Mouse (Mus musculus) liver, embryonic 15.5 days (tissue): ENCODE results near the gene Pgp. TPM values are rescaled to one million over a fixed set of nuclear protein-coding genes. Genes with fewer than 3 reads are reported as not detected.

Source experiments
- ATAC-seq: fragments of 200-750 bp; cut with Nextera tagmentation; 2 replicates; pipeline ENCODE4 v1.8.0; 2017; ENCODE audit warnings: moderate number of reproducible peaks, mild to moderate bottlenecking, moderate library complexity; ENCODE audit not compliant: insufficient read depth
- H3K27ac ChIP-seq: fragments of 300-500 bp; sonication (generic); replicated peaks from 2 replicates; pipeline ENCODE4 v1.5.1; 2015; ENCODE audit warnings: mild to moderate bottlenecking, inconsistent platforms
- H3K27me3 ChIP-seq: fragments of 300-500 bp; sonication (generic); 2 replicates; pipeline ENCODE4 v1.6.1; 2015; ENCODE audit warnings: mild to moderate bottlenecking, inconsistent platforms
- H3K36me3 ChIP-seq: fragments of 300-500 bp; sonication (generic); replicated peaks from 2 replicates; pipeline ENCODE4 v1.6.1; 2015; ENCODE audit warnings: moderate library complexity, mild to moderate bottlenecking, inconsistent platforms
- H3K4me1 ChIP-seq: fragments of 300-500 bp; sonication (generic); replicated peaks from 2 replicates; pipeline ENCODE4 v1.6.1; 2015; ENCODE audit warnings: inconsistent platforms
- H3K4me2 ChIP-seq: fragments of 300-500 bp; sonication (generic); 2 replicates; pipeline ENCODE4 v1.6.1; 2015; ENCODE audit warnings: moderate library complexity, mild to moderate bottlenecking, inconsistent platforms
- H3K4me3 ChIP-seq: fragments of 300-500 bp; sonication (generic); replicated peaks from 2 replicates; pipeline ENCODE4 v1.5.1; 2015; ENCODE audit warnings: mild to moderate bottlenecking, inconsistent platforms
- H3K9ac ChIP-seq: fragments of 300-500 bp; sonication (generic); 2 replicates; pipeline ENCODE4 v1.6.1; 2015; ENCODE audit warnings: moderate library complexity, mild to moderate bottlenecking, inconsistent platforms
- H3K9me3 ChIP-seq: fragments of 300-500 bp; sonication (generic); replicated peaks from 2 replicates; pipeline ENCODE4 v1.6.1; 2016; ENCODE audit warnings: inconsistent platforms
- WGBS: fragments of 180-500 bp; shearing (Covaris S2); methylation state at CpG from one replicate; pipeline ENCODE4 v1.1.7; 2015; ENCODE audit warnings: mixed read lengths; ENCODE audit not compliant: insufficient replicate concordance; 5-methylcytosine and 5-hydroxymethylcytosine counted together
- polyA plus RNA-seq: library from polyadenylated mRNA; unstranded; fragments of >200 nt; fragmentation: Nextera tagmentation; extraction: Ambion mirVana; gene quantifications from 2 replicates; pipeline ENCODE4 v1.2.1, GENCODE M21; 2015

The Pgp gene
- polyA plus RNA-seq, 1 experiment from 2014 or later = 61.2 TPM

DNA sequence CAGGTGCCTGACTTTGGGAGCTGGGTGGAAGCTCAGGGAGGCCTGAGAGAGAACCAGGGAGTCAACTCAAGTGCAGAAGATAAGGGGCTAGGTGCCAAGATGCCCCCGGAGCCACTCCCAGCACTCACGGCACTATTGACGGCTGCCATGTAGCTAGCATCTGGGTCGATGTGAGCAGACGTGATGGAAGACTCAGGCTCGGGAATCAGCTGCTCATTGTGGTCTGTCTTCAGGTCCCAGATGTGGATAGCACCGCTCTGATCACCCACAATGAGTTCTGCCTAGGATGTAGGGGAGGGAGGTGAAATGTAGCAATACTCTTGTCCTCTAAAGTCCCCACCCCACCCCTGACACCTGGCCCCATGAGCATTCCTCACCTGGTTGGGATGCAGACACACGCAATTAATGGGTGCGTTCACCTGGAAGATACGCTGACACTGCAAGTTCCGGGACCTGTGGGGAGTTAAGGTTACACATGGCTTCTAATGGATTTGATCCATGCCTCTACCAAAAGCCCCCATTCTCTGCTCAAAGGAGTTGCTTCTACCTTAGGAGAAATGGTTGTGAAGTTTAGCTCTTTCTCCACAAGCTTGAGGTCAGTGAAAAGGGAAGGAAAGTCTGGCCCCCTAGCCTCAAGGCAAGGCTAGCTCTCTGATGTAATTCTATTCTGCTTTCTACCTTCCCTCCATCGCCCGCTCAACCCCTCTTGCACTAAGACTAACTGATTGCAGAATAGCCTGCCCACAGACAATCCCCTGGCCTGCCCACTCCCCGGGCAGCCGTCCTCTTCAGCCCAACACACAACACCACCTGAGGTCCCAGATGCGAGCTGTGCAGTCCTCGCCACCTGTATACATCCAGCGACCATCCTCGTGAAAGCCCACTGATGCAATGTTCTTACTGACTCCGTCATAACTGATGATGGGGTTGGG is 7.1 kb downstream of the Pgp start:
- no peaks in the 10 kb centered on the region for H3K9me3 ChIP-seq
- peak overlapping the region; percentile 80 for H3K4me2 ChIP-seq
- WGBS = 79% methylated on average over 20 of the region's 20 CpGs
- peak overlapping the region; percentile 95 for H3K27ac ChIP-seq
- H3K4me1 ChIP-seq = peaks cover 49% of the 10 kb centered on the region
- peak overlapping the region; percentile 93 for H3K4me3 ChIP-seq
- no peaks in the 10 kb centered on the region for H3K27me3 ChIP-seq
- H3K9ac ChIP-seq = peak overlapping the region; percentile 84; the same call in 1 of the 2 replicates
- peaks cover 59% of the 10 kb centered on the region for H3K36me3 ChIP-seq
- ATAC-seq = no peak

GRCm38 (mm10) chr17:24477985-24478600 is 7.9 kb downstream of the Pgp start:
- peaks cover 51% of the 10 kb centered on the region for H3K36me3 ChIP-seq
- H3K27me3 ChIP-seq = no peaks in the 10 kb centered on the region
- H3K9me3 ChIP-seq = no peaks in the 10 kb centered on the region
- H3K9ac ChIP-seq = peak overlapping the region; percentile 84
- peak overlapping the region; percentile 93 for H3K4me3 ChIP-seq
- peak overlapping the region; percentile 80 for H3K4me2 ChIP-seq
- H3K4me1 ChIP-seq = peaks cover 41% of the 10 kb centered on the region
- no peak for ATAC-seq
- 45% methylated on average over 11 of the region's 11 CpGs for WGBS
- H3K27ac ChIP-seq = peak overlapping the region; percentile 95

DNA sequence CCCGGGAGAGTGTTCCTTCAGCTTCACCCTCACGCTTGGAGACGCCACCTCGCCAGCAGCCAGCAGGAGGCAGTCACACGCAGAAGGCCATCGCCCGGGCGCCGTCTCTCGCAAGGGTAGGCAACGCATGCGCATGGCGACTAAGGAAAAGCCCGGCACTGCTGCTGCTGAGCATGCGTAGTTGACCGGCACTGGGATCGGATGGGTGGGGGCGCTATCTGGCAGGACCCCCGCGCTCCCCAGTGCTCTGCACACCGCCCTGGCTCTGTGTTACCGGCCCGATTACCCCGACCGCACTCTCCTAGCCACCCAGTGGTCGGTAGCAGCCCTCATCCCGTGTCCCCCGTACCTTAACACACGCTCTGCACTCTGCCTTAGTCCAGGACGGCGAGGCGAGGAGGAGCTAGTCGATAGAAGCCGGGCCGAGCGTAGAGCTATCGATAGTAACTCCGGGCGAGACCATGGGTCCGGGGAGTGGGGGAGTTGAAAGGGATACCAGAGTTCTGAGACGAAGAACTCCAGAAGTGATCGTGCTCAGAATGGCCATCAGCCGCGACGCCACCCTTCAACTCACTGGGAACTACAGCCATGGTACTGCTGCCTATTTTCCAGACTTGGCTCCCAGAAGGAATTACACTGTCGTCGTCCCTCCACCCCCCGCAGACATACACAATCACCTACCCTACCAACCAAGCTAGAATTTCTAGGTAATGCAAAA is 8.6 kb downstream of the Pgp start, which contains the start of gene Mlst8:
Mlst8 (minus strand) TSS at position 416 of the 718 bp plus-strand sequence.
- peak within 1 kb of the TSS; percentile 93 for H3K4me3 ChIP-seq
- peak; percentile 94 for ATAC-seq
- H3K27ac ChIP-seq = peak within 1 kb of the TSS; percentile 95
- under 1% methylated on average over 48 of the region's 48 CpGs for WGBS
- peak within 1 kb of the TSS; percentile 84 for H3K9ac ChIP-seq
- peaks cover 44% of the 10 kb centered on the region for H3K36me3 ChIP-seq
- 0 out of 2 replicates have a peak, but pooled peaks cover 3% of the 10 kb centered on the region for H3K27me3 ChIP-seq
- H3K4me1 ChIP-seq = peaks cover 35% of the 10 kb centered on the region
- H3K9me3 ChIP-seq = no peaks in the 10 kb centered on the region
- peak within 1 kb of the TSS; percentile 80 for H3K4me2 ChIP-seq

- WGBS = 15% methylated on average over 1 of the region's 1 CpGs
- H3K27me3 ChIP-seq = peaks cover 3% of the 10 kb centered on the region; the same call in 1 of the 2 replicates
- H3K4me1 ChIP-seq = peaks cover 32% of the 10 kb centered on the region
- no peaks in the 10 kb centered on the region for H3K9me3 ChIP-seq
- peak overlapping the region; percentile 93 for H3K4me3 ChIP-seq
- no peak overlapping the region for H3K9ac ChIP-seq
- H3K27ac ChIP-seq = peak overlapping the region; percentile 72; the same call in 1 of the 2 replicates
- H3K4me2 ChIP-seq = peak overlapping the region; percentile 80
- peaks cover 38% of the 10 kb centered on the region for H3K36me3 ChIP-seq
- no peak for ATAC-seq
Measured at GRCm38 (mm10) chr17:24479431-24479830, 9.2 kb downstream of the Pgp start.

GRCm38 (mm10) chr17:24480201-24480826 is 10.1 kb downstream of the Pgp start:
- Histone ChIP-seq H3K36me3 (peaks cover 29% of the 10 kb centered on the region), H3K4me3 (no peak overlapping the region), H3K4me2 (0 out of 2 replicates have a peak overlapping the region, but pooled peaks have one; percentile 80), H3K27ac (no peak overlapping the region; the same call in 1 of the 2 replicates), H3K27me3 (peaks cover 12% of the 10 kb centered on the region), H3K4me1 (peaks cover 33% of the 10 kb centered on the region), H3K9ac (peak overlapping the region; percentile 21; the same call in 1 of the 2 replicates), H3K9me3 (no peaks in the 10 kb centered on the region)
- ATAC-seq = no peak
- WGBS = 36% methylated on average over 3 of the region's 3 CpGs

DNA sequence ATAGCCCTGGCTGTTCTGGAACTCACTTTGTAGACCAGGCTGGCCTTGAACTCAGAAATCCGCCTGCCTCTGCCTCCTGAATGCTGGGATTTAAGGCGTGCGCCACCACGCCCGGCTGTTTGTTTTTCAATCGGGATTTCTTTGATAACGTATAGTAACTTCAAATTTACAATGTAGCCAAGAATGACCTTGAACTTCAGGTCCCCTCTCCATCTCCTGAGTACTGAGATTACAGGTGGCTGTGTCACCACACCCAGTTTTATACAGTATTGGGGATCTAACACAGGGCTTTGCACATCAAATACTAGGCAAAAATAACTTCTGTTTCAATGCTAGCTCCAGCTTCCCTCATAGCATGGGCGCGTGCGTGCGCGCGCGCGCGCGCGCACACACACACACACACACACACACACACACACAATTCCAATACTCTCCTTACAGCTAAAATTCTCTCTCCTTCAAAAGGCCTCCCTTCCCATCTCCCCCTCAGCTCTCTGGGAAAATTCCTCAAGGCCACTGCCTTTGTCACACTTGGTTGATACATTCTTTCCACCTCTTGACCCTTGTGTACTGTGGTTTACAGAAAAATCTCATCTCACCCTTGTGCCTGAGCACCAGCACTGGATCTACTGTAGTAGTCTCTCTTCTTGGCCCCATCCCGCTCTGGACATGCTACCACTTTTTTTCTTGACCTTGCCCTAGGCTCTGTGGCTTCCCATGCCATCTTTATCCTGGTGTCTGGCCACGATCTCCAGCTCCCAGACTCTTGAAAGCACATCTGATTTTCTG is 11.0 kb downstream of the Pgp start:
- 85% methylated on average over 20 of the region's 20 CpGs for WGBS
- no peak overlapping the region for H3K9ac ChIP-seq
- H3K36me3 ChIP-seq = peaks cover 20% of the 10 kb centered on the region
- no peaks in the 10 kb centered on the region for H3K9me3 ChIP-seq
- ATAC-seq = no peak
- H3K4me1 ChIP-seq = peaks cover 35% of the 10 kb centered on the region
- H3K4me3 ChIP-seq = no peak overlapping the region
- H3K27ac ChIP-seq = no peak overlapping the region
- peaks cover 21% of the 10 kb centered on the region for H3K27me3 ChIP-seq
- H3K4me2 ChIP-seq = no peak overlapping the region

DNA sequence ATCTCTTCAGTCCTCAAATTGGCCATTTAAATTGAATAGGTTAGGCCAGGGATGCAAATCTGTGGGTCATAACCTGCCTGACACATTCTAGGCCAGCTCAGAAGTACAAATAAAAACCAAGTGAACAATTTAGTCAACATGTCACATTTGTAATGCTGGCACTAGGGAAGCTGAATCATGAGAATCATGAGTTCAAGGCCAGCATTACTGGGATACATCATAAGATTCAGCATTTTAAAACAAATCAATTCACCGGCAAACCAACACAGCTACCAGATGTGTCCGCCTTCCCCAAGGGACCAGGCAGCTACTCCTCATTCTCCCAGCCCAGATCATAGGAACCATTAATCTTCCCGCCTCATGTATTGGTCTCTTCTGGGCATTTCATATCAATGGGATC is 13.3 kb downstream of the Pgp start:
- H3K9ac ChIP-seq = no peak overlapping the region
- no peaks in the 10 kb centered on the region for H3K9me3 ChIP-seq
- H3K36me3 ChIP-seq = no peaks in the 10 kb centered on the region
- no peak for ATAC-seq
- WGBS = 65% methylated on average over 3 of the region's 3 CpGs
- H3K27me3 ChIP-seq = peaks cover 43% of the 10 kb centered on the region
- no peak overlapping the region for H3K27ac ChIP-seq
- peaks cover 19% of the 10 kb centered on the region for H3K4me1 ChIP-seq
- H3K4me2 ChIP-seq = no peak overlapping the region
- H3K4me3 ChIP-seq = no peak overlapping the region

- H3K4me2 ChIP-seq = no peak overlapping the region
- WGBS = 35% methylated on average over 11 of the region's 11 CpGs
- H3K9me3 ChIP-seq = no peaks in the 10 kb centered on the region
- H3K36me3 ChIP-seq = no peaks in the 10 kb centered on the region
- peaks cover 21% of the 10 kb centered on the region for H3K4me1 ChIP-seq
- no peak overlapping the region for H3K9ac ChIP-seq
- H3K27me3 ChIP-seq = peaks cover 61% of the 10 kb centered on the region
- no peak overlapping the region for H3K27ac ChIP-seq
- ATAC-seq = no peak
- no peak overlapping the region for H3K4me3 ChIP-seq
Measured at GRCm38 (mm10) chr17:24485090-24485860, 15.1 kb downstream of the Pgp start.

DNA sequence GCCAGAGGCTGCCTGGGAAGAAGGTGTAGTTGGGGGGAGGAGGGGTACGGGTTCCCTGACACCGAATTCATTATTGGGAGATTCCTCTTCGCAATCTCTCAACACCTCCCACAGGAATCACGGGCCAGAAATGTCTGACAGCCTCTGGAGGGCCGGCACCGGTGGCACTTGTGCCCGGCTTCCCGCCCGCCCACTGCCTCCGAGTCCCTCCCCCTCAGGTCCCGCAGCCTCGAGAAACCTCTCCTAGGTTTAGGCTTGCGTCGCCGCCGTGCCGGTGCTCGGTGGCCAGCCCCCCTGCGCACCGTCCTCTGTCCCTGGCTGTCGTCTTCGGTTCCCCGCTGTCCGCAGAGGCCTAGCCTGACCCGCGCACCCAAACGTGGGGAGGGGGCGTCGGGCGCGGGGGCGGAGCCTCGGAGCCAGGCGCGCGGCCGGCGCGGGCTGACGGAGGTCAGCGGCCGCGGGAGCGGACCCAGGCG is 18.0 kb downstream of the Pgp start, which contains the start of gene Caskin1:
Caskin1 (plus strand) TSS at position 416 of the 476 bp plus-strand sequence.
- ATAC-seq = no peak
- no peak within 1 kb of the TSS for H3K27ac ChIP-seq
- under 1% methylated on average over 45 of the region's 45 CpGs for WGBS

More for the DNA sequence above, 18.0 kb downstream of the Pgp start, which contains the start of gene Caskin1:
- H3K27me3 ChIP-seq = peaks cover 85% of the 10 kb centered on the region
- H3K4me3 ChIP-seq = peak within 1 kb of the TSS; percentile 51
- H3K9ac ChIP-seq = no peak within 1 kb of the TSS
- peak within 1 kb of the TSS; percentile 76 for H3K4me2 ChIP-seq
- no peaks in the 10 kb centered on the region for H3K36me3 ChIP-seq
- peaks cover 17% of the 10 kb centered on the region for H3K4me1 ChIP-seq
- no peaks in the 10 kb centered on the region for H3K9me3 ChIP-seq
